Mouse (Mus musculus): ENCODE measurements around the gene Gstm6.
"Not testable (repeated sequence)": the region's sequence is repeated elsewhere in the genome, so short reads cannot be mapped to it uniquely, and the experiment has no call there.

Gstm6 gene

DNA sequence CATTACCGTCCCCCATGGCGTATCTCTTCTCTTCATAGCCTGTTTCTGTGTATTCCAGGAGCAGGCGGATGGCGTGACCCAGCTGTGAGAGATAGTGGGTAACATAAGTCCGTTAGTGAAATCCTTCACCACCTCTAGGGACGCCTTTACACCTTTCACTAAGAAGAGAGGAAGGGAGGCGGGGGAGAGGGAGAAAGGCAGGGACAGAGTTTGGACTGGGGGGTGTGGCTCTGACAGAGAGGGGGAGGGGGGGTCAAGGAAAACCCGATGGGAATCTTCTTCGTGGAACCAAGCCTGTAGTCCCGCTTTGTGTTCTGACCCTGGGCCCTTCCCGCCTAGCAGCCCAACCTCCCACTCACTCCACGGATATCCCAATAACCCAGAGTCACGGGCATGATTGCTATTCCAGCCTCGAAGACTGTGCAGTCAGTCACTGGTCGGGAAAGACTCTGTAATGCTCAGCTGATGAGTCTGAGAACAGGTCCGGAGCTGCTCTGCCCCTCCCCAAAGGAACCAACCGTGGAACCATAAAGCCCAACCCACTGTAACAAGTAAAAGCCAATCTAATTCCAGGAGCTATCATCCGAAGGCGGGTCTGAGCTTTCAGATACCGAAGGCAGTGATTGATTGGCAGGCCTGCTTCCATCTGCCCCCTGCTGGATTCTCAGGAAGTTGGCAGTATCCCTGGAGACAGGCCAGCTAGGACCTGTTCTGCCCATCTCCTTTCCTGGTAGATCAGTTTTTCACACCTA, at the start of gene Gstm6:
Gene Gstm6, minus strand, starts transcription at position 511 of the 752 bp plus-strand sequence.
- no peak for DNase-seq

GRCm38 (mm10) chr3:107986041-107986562, 42.6 kb upstream of the Gstm6 start, which contains the start of gene Gstm2:
Gene Gstm2 (minus strand): TSS chr3:107986453.
- DNase-seq = no peak

DNA sequence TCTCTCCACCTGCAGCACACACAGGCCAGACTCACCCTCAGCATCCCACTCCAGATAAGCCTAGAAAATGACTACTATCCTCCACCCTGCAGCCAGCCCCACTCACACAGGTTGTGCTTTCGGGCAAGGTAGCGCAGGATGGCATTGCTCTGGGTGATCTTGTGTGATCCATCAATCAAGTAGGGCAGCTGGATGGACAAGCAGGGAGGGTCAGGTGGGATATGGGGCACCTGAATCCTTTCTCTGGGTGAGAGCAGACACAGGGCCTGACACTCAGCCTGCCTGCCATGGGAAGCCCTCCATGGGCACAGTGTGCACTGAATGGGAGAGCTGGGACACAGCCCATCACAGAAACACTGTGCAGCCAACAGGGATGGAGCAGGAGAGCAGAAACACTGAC, 41.6 kb upstream of the Gstm6 start:
- not testable (repeated sequence) for DNase-seq

DNA sequence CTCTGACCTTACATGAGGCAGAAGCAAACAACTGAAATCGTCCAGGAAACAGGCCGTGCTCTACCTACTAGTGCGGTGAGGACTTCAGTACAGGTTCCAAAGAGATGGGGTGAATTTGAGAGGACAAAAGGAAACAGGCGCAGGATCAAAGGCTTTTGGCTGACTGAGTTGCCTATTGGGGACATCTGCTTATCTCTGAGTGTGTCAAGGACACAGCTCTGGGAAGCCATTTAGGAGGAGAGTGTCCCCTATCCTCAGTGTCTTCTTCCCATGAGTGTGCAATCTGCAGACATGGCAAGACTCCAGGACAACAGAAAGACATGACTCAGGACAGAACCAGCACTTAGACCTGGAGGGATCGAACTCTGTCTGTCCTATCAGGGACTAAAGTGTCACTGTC, 40.9 kb upstream of the Gstm6 start:
- no peak for DNase-seq

DNA sequence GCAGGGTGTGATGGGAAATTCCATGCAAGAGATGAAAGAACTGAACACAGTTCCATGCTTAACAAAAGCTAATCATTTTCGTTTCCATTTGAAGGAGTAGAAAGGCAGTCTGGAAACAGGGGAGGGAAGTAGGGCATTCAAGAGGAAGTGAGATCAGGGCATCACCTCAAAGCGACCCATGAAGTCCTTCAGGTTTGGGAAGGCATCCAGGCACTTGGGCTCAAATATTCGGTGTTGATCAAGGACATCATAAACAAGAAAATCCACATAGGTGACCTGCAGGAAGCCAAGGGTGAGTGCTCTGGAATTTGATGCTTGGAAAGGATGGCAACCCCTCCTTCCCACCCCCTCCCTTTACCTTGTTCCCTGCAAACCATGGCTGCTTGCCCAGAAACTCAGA, 40.2 kb upstream of the Gstm6 start:
- no peak for DNase-seq

DNA sequence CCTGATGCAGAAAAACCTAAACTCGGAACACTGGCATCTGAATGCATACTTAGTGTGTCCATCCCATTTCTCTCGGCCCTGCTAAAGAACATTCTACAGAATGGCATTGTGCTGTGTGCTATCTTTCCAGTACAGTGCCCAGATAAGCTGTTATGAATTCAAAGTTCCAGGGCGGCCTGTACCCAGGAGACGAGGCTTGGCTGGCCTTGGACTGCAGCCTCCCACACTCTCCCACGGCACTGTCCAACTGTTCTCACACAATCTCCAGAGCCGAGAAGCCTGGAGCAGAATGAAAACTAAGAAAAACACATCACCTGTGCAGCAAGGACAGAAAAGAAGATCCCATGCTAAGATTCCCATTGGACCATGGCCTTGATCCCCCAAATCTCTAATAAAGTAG, 39.2 kb upstream of the Gstm6 start:
- DNase-seq = no peak

- DNase-seq = no peak
These were observed 37.7 kb upstream of the Gstm6 start for GRCm38 (mm10) chr3:107981261-107981660.

DNA sequence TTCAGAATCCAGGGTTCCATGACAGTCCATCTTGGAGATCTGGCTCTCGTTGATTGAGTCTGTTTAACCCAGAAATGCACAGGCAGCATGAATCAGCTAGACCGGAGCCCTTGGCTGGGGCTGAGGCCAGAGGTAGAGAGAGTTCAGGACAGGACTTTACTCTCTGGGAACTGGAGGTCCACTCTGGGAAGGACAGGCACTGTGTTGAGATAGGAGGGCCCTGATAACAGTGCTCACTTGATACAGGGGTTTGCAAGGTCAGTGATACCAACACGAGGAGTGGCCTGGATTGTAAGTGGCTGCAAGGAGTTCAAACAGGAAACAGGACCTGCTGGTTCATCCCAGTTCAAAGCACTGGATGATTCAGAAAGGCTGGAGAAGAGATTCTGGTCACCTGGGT, 34.1 kb upstream of the Gstm6 start:
- DNase-seq = no peak

DNA sequence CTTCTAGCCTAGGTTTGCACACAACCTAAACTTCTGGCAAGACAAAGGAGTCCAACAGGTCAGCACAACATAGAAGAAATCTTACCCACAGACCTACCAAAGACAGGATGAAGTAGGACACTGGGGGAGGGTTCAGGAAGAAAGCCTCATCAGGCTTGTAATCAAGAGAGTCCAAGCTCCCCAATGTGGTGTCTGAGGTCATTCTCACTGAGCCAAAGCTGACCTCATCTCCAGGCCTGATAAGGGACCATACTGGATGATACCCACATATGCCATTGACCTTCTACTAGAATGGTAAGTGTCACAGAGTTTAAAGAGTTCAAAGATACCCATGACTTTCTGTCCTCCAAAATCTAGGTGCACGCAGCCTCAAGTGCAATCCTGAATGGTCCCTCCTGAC, 30.7 kb upstream of the Gstm6 start:
- DNase-seq = no peak

GRCm38 (mm10) chr3:107972070-107972469, 28.5 kb upstream of the Gstm6 start:
- no peak for DNase-seq

DNA sequence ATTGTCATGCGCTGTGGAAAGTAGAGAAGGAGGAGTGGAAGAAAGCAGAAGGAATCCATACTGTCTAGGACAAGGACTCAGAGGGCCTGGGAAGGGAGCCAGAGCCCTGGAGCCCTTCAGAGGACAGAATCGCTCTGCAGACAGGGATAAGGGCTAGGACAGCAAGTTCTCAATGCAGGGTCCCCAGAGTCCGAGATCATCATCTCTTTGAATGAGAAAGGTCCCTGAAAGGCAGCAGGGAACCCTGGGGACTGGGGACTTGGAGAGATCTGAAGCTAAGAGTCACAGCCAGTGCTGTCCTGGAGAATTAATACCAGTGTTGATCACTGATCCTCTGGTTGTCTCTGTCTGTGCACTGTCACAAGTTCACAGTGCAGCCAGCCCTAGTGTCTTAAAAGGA, 27.6 kb upstream of the Gstm6 start:
- not testable (repeated sequence) for DNase-seq

GRCm38 (mm10) chr3:107968724-107969395, 25.3 kb upstream of the Gstm6 start, which contains the start of gene Gstm3:
Gene Gstm3 (minus strand): TSS chr3:107969283.
- DNase-seq = no peak

GRCm38 (mm10) chr3:107966631-107967030, 23.1 kb upstream of the Gstm6 start:
- DNase-seq = no peak

DNA sequence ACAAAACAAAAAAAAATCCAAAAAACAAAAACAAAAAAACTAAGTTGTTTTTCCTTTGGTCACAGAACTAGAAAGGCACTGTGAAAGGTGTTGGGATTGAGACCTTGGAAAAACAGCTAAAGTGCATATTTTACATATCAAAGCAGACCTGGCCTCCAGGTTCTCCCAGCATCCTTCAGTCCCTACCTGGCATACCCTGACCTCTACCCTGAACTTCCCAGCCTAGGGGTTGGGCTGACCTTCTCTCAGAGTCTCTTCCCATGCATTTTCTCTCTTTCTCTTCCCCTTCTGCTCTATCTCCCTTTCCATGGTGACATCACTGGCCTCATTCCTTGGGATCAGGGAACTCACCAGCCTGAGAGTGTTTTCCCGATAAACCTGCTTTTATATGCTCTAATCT, 22.0 kb upstream of the Gstm6 start:
- no peak for DNase-seq

- DNase-seq = no peak
These were observed 21.2 kb upstream of the Gstm6 start for GRCm38 (mm10) chr3:107964656-107965308.

- no peak for DNase-seq
These were observed 20.5 kb upstream of the Gstm6 start for GRCm38 (mm10) chr3:107964026-107964425.

DNA sequence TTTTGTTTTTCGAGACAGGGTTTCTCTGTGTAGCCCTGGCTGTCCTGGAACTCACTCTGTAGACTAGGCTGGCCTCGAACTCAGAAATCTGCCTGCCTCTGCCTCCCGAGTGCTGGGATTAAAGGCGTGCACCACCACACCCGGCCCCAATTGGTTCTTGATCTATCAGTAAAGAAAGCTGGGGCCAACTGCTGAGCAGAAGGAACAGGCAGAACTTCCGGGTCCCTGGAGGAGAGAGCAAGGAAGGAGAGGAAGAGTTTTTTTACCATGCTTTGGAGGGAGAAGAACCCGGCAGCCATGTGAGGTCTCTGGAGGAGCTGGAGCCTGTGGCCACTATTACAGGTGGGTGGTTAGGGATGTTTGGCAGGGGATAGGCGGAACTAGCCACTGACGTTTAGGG, 11.7 kb upstream of the Gstm6 start:
- DNase-seq = not testable (repeated sequence)

GRCm38 (mm10) chr3:107953906-107954305, 10.4 kb upstream of the Gstm6 start:
- no peak for DNase-seq

DNA sequence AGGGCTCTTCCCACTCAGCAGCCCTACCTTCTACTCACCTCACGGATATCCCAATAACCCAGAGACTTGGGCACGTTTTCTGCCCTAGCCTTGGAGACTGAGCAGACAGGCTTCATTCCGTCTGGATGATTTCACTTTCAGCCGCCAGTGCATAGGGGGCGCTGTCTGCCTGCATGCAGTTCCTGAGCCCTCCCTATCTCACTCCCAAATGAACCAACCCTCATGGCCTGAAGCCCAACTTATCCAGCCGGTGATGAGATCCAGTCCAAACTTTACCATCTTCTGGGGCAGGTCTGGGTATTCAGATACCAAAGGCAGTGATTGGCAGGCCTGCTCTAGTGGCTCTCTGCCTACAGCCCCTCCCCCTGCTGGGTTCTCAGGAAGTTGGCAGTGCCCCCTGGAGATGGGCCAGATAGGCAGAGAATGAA, 9.8 kb upstream of the Gstm6 start:
- peak; percentile 71 for DNase-seq

- DNase-seq = no peak
These were observed 7.0 kb upstream of the Gstm6 start for GRCm38 (mm10) chr3:107950531-107950930.

DNA sequence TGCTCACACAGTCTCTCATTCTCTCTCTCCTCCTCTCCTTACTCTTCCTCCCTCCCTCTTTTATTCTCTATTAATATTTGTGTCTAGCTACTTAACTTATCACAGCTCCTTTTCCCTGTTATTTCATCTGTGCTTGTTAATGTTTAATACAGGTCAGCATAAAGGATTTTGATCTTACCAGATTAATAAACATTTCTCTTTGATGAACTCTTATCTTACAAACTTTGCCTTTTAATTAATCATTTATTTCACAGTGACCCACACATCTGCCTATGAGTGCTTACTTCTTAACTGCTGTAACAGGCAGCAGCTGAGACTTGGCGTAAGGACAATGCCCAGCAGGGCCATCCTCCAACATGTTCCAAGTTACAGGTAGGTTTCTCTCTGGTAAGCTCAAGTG, 5.9 kb upstream of the Gstm6 start:
- DNase-seq = not testable (repeated sequence)

DNA sequence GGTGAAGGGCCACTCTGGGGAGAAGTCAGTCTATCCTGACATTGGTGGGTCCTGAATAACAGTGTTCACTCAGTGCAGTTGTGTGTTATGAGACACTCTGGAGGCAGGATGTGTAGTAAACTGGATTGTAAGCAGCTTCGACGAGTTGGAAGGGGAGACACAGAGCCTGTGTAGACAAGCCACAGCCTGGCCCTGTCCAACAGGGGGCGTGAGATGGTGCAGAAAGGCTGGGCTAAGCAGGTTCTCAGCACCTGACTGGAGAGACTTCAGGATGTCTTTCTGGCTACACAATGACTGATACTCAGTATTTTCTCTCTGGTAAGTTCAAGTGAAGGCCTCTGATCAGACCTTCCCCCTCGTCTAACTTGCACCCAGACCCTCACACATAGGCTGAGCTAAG, 2.2 kb upstream of the Gstm6 start:
- peak; percentile 46 for DNase-seq

DNA sequence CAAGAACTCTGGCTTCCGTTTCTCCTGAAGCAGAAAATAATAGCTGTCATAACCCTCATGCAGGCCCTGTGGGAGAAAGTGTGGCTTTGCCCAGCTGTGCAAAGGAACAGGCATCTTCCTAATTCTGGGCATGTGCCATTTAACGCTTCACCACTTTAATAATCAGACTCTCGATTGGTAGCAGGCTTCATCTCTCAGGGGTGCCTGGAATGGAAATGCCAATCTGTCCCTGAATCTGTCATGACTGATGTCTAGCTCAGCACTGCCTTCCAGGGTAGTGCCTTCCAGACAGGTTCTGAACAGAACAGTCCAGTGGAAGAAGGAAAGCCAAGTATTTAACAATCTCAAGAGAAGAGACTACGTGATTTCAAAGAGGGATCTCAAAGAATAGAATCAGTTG, 2.3 kb downstream of the Gstm6 start:
- DNase-seq = no peak

DNA sequence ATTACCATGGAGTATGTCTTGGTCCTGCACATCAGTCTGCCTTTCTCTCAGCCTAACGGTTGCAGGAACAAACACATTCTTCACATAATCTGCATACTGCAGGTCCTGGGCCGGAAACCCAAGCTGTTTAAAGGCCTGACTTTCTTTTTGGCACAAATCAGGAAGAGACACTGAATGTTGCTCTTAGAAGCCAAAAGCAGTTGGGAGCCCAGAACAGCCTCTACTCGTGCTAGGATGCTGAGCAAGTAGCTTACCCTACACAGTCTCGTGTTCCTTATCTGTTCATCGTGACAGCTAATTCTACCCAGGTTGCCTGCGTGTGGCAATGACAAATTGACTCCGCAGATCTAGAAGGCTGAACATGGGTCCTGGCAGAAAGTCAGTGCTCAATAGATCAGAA, 3.0 kb downstream of the Gstm6 start:
- DNase-seq = no peak
